Mouse (Mus musculus) liver, embryonic 14.5 days (tissue): ENCODE data around the gene Eml3. TPM values are rescaled to one million over a fixed set of nuclear protein-coding genes. Genes with fewer than 3 reads are reported as not detected.
A peak's percentile ranks its signal among the peaks of the same experiment; 100 is the strongest.

Experiments
- ATAC-seq: fragments of 200-750 bp; cut with Nextera tagmentation; 2 replicates; pipeline ENCODE4 v1.8.0; 2017; ENCODE audit warnings: moderate number of reproducible peaks, mild to moderate bottlenecking, moderate library complexity; ENCODE audit not compliant: insufficient read depth
- DNase-seq, 3 experiments: peaks; one replicate each; pipeline ENCODE4 v3.0.0-alpha.2; 2012 to 2013; ENCODE audit warnings: low read depth in 3 of 3, low spot score in 3 of 3
- H3K27ac ChIP-seq: fragments of 300-500 bp; sonication (generic); 2 replicates; pipeline ENCODE4 v1.5.1; 2014; ENCODE audit warnings: moderate library complexity, mild to moderate bottlenecking, control low read depth, inconsistent platforms
- H3K27me3 ChIP-seq: fragments of 300-500 bp; sonication (generic); 2 replicates; pipeline ENCODE4 v1.6.1; 2014; ENCODE audit warnings: mild to moderate bottlenecking, low read length, moderate library complexity; ENCODE audit not compliant: control insufficient read depth, insufficient read depth
- H3K36me3 ChIP-seq: fragments of 300-500 bp; sonication (generic); replicated peaks from 2 replicates; pipeline ENCODE4 v1.6.1; 2014; ENCODE audit warnings: low read depth; ENCODE audit not compliant: control insufficient read depth, insufficient read depth
- H3K4me1 ChIP-seq, 2 experiments: fragments of 200-500 bp in 1 of 2; fragments of 300-500 bp in 1 of 2; sonication (generic) in 1 of 2; replicated peaks; 2 replicates each; pipeline ENCODE4 v1.6.1; 2012 to 2014; ENCODE audit warnings: antibody characterized with exemption in 1 of 2, inconsistent platforms in 1 of 2, low read length in 1 of 2; ENCODE audit not compliant: control insufficient read depth in 2 of 2, insufficient read depth in 2 of 2
- H3K4me2 ChIP-seq: fragments of 300-500 bp; sonication (generic); 2 replicates; pipeline ENCODE4 v1.6.1; 2014; ENCODE audit warnings: low read depth, mild to moderate bottlenecking, control low read depth, moderate library complexity
- H3K4me3 ChIP-seq, 2 experiments: fragments of 200-500 bp in 1 of 2; fragments of 300-500 bp in 1 of 2; sonication (generic) in 1 of 2; 2 replicates each; pipeline ENCODE4 v1.5.1; 2012 to 2014; ENCODE audit warnings: low read depth in 2 of 2, low read length in 2 of 2, mild to moderate bottlenecking in 2 of 2, control low read depth in 1 of 2, inconsistent platforms in 1 of 2, moderate library complexity in 1 of 2; ENCODE audit not compliant: insufficient read depth in 1 of 2
- H3K9ac ChIP-seq: fragments of 300-500 bp; sonication (generic); replicated peaks from 2 replicates; pipeline ENCODE4 v1.6.1; 2014; ENCODE audit warnings: mild to moderate bottlenecking, control low read depth, moderate library complexity
- H3K9me3 ChIP-seq: fragments of 300-500 bp; sonication (generic); 2 replicates; pipeline ENCODE4 v1.6.1; 2016; ENCODE audit warnings: low read length, mixed read lengths; ENCODE audit not compliant: control insufficient read depth
- CTCF ChIP-seq: IDR thresholded peaks from 2 replicates; pipeline ENCODE4 v1.5.1; 2016; ENCODE audit warnings: antibody characterized with exemption, low read depth, control low read depth
- EP300 ChIP-seq: IDR thresholded peaks from 2 replicates; pipeline ENCODE4 v1.6.1; 2016; ENCODE audit warnings: antibody characterized with exemption, low read depth
- WGBS: fragments of 180-500 bp; shearing (Covaris S2); extraction: QIAGEN DNeasy Blood & Tissue Kit; methylation state at CpG from one replicate; pipeline ENCODE4 v1.1.7; 2014; ENCODE audit not compliant: insufficient replicate concordance; 5-methylcytosine and 5-hydroxymethylcytosine counted together
- polyA plus RNA-seq, 2 experiments: library from polyadenylated mRNA; depleted of rRNA in 1 of 2; stranded (reverse) in 1 of 2; unstranded in 1 of 2; fragments of >200 nt; fragmentation: Nextera tagmentation in 1 of 2; extraction: Ambion mirVana in 1 of 2; gene quantifications; 2 replicates each; pipeline versions ENCODE4 v1.2.1 to v1.2.3; 2012 to 2014

The Eml3 gene
- polyA plus RNA-seq, 2 experiments = 5.6 to 11.0 TPM

GRCm38 (mm10) chr19:8919000-8919399 is 10.4 kb upstream of the Eml3 start:
- peaks cover 30% of the 10 kb centered on the region for H3K36me3 ChIP-seq
- H3K27ac ChIP-seq = no peak overlapping the region
- H3K9ac ChIP-seq = no peak overlapping the region
- TF ChIP-seq CTCF = no peak
- no peak for TF ChIP-seq EP300
- DNase-seq (no peak), ATAC-seq (no peak)
- no peak overlapping the region for H3K4me3 ChIP-seq
- H3K9me3 ChIP-seq = no peaks in the 10 kb centered on the region
- no peaks in the 10 kb centered on the region for H3K27me3 ChIP-seq
- H3K4me2 ChIP-seq = no peak overlapping the region
- peaks cover 17 to 19% of the 10 kb centered on the region in 2 experiments for H3K4me1 ChIP-seq
- 68% methylated on average over 3 of the region's 3 CpGs for WGBS

DNA sequence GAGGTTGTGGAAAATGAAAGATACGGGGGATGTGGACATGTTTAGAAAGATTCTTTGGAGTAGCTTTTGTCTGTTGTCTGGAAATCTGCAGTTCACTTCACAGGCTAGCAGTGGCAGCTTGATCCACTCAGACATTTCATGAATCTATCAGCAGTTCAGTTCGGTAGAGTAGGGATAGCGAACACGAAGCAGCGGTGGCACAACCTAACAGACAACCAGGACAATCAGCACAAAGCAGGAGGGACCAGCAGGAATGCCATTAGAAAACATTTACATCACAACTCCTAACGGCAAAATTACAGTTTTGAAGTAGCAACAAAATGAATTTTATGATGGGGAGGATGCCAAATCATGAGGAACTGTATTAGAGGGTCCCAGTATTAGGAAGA is 9.7 kb upstream of the Eml3 start:
- peak overlapping the region; percentile 75 for H3K9ac ChIP-seq
- peaks cover 23% of the 10 kb centered on the region for H3K36me3 ChIP-seq
- TF ChIP-seq CTCF (no peak), EP300 (no peak)
- 67% methylated on average over 6 of the region's 6 CpGs for WGBS
- H3K4me3 ChIP-seq = peak overlapping the region; percentile 85 to 94
- DNase-seq = no peak
- peak overlapping the region; percentile 98 for H3K4me2 ChIP-seq
- no peaks in the 10 kb centered on the region for H3K27me3 ChIP-seq
- H3K9me3 ChIP-seq = no peaks in the 10 kb centered on the region
- ATAC-seq = no peak
- H3K27ac ChIP-seq = peak overlapping the region; percentile 92
- peaks cover 17 to 19% of the 10 kb centered on the region in 2 experiments for H3K4me1 ChIP-seq

DNA sequence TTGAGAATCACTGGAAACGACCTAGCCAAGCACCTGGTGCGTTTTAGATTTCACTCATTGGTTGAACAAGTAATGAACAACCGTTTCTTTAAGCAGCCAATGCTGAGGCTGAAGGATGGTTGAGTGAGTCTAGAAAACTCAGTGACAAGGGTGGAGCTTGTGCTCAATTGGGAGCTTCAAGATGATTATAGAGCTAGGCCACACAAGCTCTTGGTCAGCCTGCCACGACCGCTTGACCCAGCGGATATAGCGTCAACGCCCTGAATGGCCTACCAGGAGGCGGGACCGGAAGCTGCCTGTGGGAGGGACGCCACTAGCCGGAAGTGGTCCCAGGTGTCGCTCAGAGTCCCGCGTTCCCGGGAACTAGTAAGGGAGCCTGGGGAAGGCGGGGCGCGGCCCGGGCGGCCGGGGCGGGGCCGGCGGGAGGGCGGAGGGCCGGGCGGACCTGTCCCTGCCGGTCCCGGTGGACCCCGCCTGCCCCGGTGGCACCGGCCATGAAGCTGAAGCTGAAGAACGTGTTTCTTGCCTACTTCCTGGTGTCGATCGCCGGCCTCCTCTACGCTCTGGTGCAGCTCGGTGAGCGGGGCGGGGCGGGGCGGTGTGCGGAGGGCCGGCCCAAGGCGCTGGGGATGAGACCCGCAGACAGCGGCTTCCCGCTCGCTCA is 9.1 kb upstream of the Eml3 start, which contains the start of gene B3gat3:
Gene B3gat3 (plus strand): TSS at position 302 of the 664 bp plus-strand sequence.
- ATAC-seq (peak; percentile 95), DNase-seq (peak; percentile 81 to 82 (median 81))
- H3K36me3 ChIP-seq = peaks cover 18% of the 10 kb centered on the region
- no peaks in the 10 kb centered on the region for H3K9me3 ChIP-seq
- H3K27me3 ChIP-seq = no peaks in the 10 kb centered on the region
- TF ChIP-seq CTCF (no peak), EP300 (no peak)
- H3K4me2 ChIP-seq = peak within 1 kb of the TSS; percentile 98
- 1% methylated on average over 49 of the region's 50 CpGs for WGBS
- H3K4me1 ChIP-seq = peaks cover 17 to 19% of the 10 kb centered on the region in 2 experiments
- H3K9ac ChIP-seq = peak within 1 kb of the TSS; percentile 75
- peak within 1 kb of the TSS; percentile 92 for H3K27ac ChIP-seq
- H3K4me3 ChIP-seq = peak within 1 kb of the TSS; percentile 85 to 94

- H3K36me3 ChIP-seq = peaks cover 11% of the 10 kb centered on the region
- peak overlapping the region; percentile 85 to 94 for H3K4me3 ChIP-seq
- WGBS = 3% methylated on average over 6 of the region's 6 CpGs
- no peaks in the 10 kb centered on the region for H3K9me3 ChIP-seq
- peak overlapping the region; percentile 92 for H3K27ac ChIP-seq
- H3K4me2 ChIP-seq = peak overlapping the region; percentile 98
- DNase-seq = peak; percentile 65 to 70 (median 68)
- TF ChIP-seq EP300 (no peak), CTCF (no peak)
- peak overlapping the region; percentile 75 for H3K9ac ChIP-seq
- H3K4me1 ChIP-seq = peaks cover 17 to 19% of the 10 kb centered on the region in 2 experiments
- ATAC-seq = no peak
- H3K27me3 ChIP-seq = no peaks in the 10 kb centered on the region
These were observed 8.5 kb upstream of the Eml3 start for GRCm38 (mm10) chr19:8920836-8921291.

DNA sequence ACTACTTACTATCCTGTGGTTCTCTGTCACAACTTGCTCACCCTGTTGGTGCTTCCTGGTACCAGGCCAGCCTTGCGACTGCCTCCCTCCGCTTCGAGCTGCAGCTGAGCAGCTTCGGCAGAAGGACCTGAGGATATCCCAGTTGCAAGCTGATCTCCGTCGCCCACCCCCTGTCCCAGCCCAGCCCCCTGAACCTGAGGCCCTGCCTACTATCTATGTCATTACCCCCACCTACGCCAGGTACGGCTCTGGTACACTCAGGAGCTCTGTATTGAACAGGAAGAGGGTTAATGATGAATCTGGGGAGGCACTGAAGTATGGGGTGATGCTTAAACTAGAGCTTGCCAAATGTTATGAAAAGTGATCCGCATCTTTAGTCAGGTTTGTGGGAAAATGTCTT is 7.6 kb upstream of the Eml3 start:
- Histone ChIP-seq H3K27ac (peak overlapping the region; percentile 92; the same call in 1 of the 2 replicates), H3K4me1 (peaks cover 17 to 22% of the 10 kb centered on the region in 2 experiments), H3K36me3 (peaks cover 4% of the 10 kb centered on the region), H3K27me3 (no peaks in the 10 kb centered on the region), H3K4me3 (peak overlapping the region in 1 of 2 experiments; percentile 85; a peak in 2 of 4 replicates), H3K9ac (peak overlapping the region; percentile 75), H3K4me2 (peak overlapping the region; percentile 98), H3K9me3 (no peaks in the 10 kb centered on the region)
- DNase-seq (no peak), ATAC-seq (no peak)
- WGBS = 71% methylated on average over 9 of the region's 9 CpGs
- TF ChIP-seq EP300 = no peak
- no peak for TF ChIP-seq CTCF
